Mouse (Mus musculus) regulatory T cell (primary cell): ENCODE results near the gene Hsd11b2.
"Not testable (repeated sequence)": the region's sequence is repeated elsewhere in the genome, so short reads cannot be mapped to it uniquely, and the experiment has no call there.

Experiments used
- in situ Hi-C: fragments of 300-600 bp; cut with MboI, MseI; formaldehyde crosslinking; loops from one replicate; pipeline ENCODE4 v1.15.1; 2025; ENCODE audit warnings: high pct_unique_total_duplicates

Gene Hsd11b2

DNA sequence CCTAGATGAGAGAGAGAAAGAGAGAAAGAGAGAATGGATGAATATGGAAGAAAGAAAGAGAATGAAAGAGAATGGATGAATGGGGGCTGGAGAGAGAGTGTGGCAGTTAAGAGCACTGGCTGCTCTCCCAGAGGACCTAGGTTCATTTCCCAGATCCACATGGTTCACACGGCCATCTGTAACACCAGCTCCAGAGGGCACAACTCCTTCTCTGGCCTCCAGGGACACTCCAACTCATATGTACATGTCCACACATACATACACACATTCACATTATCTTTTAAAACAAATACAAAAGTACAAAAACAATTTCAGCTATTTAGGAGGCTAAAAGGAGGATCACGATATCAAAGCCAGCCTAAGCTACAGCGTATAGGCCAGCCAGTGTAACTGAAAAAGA is 44.3 kb downstream of the Hsd11b2 start:
- in situ Hi-C loops, result no loop called here

GRCm38 (mm10) chr8:105563871-105564270 is 45.3 kb downstream of the Hsd11b2 start:
- in situ Hi-C loops, result no loop called here

DNA sequence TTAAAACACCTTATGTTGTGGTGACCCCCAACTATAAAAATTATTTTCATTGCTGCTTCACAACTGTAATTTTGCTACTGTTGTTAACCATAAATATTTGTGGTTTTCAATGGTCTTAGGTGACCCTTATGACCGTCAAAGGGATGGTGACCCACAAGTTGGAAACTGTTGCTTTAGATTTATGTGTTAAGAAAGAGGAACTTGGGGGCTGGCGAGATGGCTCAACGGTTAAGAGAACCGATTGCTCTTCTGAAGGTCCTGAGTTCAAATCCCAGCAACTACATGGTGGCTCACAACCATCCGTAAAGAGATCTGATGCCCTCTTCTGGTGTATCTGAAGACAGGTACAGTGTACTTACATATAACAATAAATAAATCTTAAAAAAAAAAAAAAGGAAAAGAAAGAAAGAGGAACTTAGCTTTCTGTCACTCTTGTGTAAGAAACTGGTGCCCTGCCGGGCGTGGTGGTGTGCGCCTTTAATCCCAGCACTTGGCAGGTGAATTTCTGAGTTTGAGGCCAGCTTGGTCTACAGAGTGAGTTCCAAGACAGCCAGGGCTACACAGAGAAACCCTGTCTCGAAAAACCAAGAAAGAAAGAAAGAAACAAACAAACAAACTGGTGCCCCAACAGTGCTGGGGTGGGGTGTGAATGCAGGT is 46.1 kb downstream of the Hsd11b2 start:
- in situ Hi-C loops, result not testable (repeated sequence)

DNA sequence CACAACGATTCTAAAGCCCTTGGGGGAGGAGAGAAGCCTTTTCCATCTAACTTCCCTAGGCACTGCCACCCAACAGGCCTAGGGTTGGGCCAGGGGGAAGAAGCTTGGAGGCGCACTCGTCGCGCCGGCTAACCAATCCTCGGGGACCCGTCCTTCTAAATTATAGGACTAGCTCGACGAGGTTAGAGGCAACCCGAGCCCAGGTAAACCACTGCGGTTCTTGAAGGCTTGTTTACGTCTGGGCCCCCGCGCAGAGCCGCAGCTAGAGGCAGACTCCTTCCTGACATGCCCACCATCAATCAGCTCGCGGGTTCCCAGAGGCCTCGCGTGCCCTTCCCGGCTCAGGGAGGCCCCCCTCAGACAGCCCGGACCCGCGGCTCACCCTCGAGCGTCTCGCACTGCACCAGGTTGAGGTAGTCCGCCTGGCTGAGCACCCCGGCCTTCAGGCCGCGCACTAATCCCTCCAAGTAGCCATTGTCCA is 46.9 kb downstream of the Hsd11b2 start:
- in situ Hi-C loops, result no loop called here

DNA sequence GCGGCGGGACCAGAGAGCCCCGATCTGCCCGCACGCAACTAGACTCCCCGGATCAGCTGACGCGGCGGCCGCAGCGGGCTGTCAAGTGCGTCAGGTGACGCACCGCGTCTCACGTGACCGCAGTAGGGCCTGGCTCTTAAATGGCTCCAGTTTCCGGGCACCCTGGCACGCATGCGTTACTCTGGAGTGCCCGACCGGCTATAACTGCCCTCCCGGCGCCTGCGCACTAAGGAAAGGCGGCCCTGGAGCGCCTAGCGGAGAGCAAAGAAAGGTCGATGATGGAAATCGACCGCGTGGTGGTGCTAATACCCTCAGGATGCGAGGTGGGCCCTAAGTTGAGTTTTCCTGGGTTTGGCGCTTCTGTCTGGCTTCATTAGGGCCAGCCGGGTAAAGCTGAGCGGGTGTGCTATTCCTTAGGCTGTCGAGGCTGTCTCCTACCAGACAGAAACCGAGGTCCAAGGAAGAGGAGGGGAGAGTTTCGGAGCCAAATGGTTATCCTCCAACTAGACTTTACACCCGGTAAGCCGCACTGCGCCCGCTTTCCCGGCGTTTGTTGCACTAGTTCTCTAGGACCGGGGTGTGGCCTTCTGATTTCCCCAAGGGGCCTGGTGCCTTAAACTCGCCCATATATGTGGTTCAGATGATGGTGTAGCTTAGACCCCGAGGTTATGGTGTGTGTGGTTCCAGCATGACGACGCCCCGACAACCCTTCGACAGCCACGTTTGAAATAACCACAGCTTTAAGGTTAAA is 47.6 kb downstream of the Hsd11b2 start, which contains the start of gene Atp6v0d1:
TSS of gene Atp6v0d1 (minus strand) at position 96 of the 751 bp plus-strand sequence.
- in situ Hi-C loops, result no loop called here

GRCm38 (mm10) chr8:105566703-105567595 is 48.4 kb downstream of the Hsd11b2 start:
- in situ Hi-C loops, result no loop called here

- in situ Hi-C loops, result no loop called here
These were observed 53.3 kb downstream of the Hsd11b2 start for GRCm38 (mm10) chr8:105571810-105572209.

- in situ Hi-C loops, result no loop called here
These were observed 54.9 kb downstream of the Hsd11b2 start for GRCm38 (mm10) chr8:105573427-105573826.
